Mouse (Mus musculus): ENCODE measurements at regions not wholly inside any gene's neighbourhood (a gene's known extent, or its start where the extent isn't known, plus 50 kb on each side); places are given as distances from the start of the nearest gene placed in this dataset.

- 81% methylated on average over 4 of the region's 4 CpGs for WGBS
- no peak overlapping the region for H3K4me2 ChIP-seq (replicated peaks)
- no peak overlapping the region for H3K4me3 ChIP-seq
- no peaks in the 10 kb centered on the region for H3K27me3 ChIP-seq
- H3K4me1 ChIP-seq, result no peaks in the 10 kb centered on the region
- no peak for ATAC-seq (ENCODE audit: insufficient number of reproducible peaks, insufficient read depth, low FRiP score, low TSS enrichment)
- no peaks in the 10 kb centered on the region for H3K36me3 ChIP-seq
- H3K27ac ChIP-seq, result no peak overlapping the region
- H3K9ac ChIP-seq, result no peak overlapping the region
- H3K9me3 ChIP-seq, result no peaks in the 10 kb centered on the region
Measured at GRCm38 (mm10) chr1:137811981-137812380, 363.5 kb downstream of the Ptprc start.

GRCm38 (mm10) chr1:137806742-137807141, 368.8 kb downstream of the Ptprc start:
- Histone ChIP-seq H3K36me3 (no peaks in the 10 kb centered on the region), H3K4me3 (no peak overlapping the region), H3K4me2 (replicated peaks) (no peak overlapping the region), H3K27me3 (no peaks in the 10 kb centered on the region), H3K9ac (no peak overlapping the region), H3K9me3 (no peaks in the 10 kb centered on the region), H3K27ac (no peak overlapping the region), H3K4me1 (no peaks in the 10 kb centered on the region)
- no peak for ATAC-seq (ENCODE audit: insufficient number of reproducible peaks, insufficient read depth, low FRiP score, low TSS enrichment)
- 62% methylated on average over 8 of the region's 8 CpGs for WGBS

DNA sequence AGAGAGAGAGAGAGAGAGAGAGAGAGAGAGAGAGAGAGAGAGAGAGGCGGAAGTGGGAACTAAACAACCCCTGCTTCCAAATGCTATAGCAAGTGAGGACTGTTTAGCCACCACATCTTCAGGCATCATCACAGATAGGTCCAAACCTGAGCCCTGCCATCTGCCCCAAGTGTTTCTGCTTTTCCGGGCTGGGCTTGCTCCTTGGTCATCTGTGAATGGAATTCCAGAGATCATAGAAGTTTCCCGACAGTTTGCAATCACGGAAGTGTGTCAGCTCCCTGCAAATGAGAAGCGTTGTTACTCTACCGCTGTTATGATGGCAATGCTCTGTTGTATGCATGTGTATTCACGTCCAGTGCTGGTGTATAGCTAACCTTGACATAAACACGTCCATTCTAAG, 369.3 kb downstream of the Ptprc start:
- no peaks in the 10 kb centered on the region for H3K27me3 ChIP-seq
- H3K9ac ChIP-seq, result no peak overlapping the region
- no peak overlapping the region for H3K4me3 ChIP-seq
- ATAC-seq (ENCODE audit: insufficient number of reproducible peaks, insufficient read depth, low FRiP score, low TSS enrichment), result no peak
- H3K4me1 ChIP-seq, result no peaks in the 10 kb centered on the region
- 83% methylated on average over 8 of the region's 8 CpGs for WGBS
- no peaks in the 10 kb centered on the region for H3K36me3 ChIP-seq
- H3K4me2 ChIP-seq (replicated peaks), result no peak overlapping the region
- H3K27ac ChIP-seq, result no peak overlapping the region
- H3K9me3 ChIP-seq, result no peaks in the 10 kb centered on the region

- no peak overlapping the region for H3K4me3 ChIP-seq
- no peaks in the 10 kb centered on the region for H3K9me3 ChIP-seq
- no peak for ATAC-seq (ENCODE audit: insufficient number of reproducible peaks, insufficient read depth, low FRiP score, low TSS enrichment)
- no peaks in the 10 kb centered on the region for H3K27me3 ChIP-seq
- H3K9ac ChIP-seq, result no peak overlapping the region
- no peaks in the 10 kb centered on the region for H3K36me3 ChIP-seq
- H3K4me2 ChIP-seq (replicated peaks), result no peak overlapping the region
- no peak overlapping the region for H3K27ac ChIP-seq
- WGBS, result 72% methylated on average over 4 of the region's 4 CpGs
- H3K4me1 ChIP-seq, result no peaks in the 10 kb centered on the region
Measured at GRCm38 (mm10) chr1:137802119-137802518, 373.4 kb downstream of the Ptprc start.

DNA sequence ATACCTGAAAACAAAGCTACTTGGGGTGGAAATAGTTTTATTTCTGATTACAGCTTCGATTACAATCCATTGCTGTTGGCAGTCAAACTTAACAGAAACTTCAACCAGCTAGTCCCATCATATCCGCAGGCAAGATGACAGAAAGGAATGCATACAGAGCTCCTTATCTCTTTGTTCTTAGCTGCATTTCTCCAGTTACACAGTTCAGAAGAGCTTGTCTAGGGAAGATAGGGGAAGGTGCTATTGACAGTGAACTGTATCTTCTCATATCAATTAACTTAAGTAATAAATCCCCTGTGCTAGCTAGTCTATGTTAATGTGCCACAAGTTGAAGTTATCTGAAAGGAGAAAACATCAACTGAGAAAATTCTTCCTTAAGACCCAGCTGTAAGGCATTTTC, 374.8 kb downstream of the Ptprc start:
- H3K36me3 ChIP-seq, result no peaks in the 10 kb centered on the region
- H3K4me2 ChIP-seq (replicated peaks), result no peak overlapping the region
- H3K9me3 ChIP-seq, result no peaks in the 10 kb centered on the region
- WGBS, result 65% methylated on average over 2 of the region's 2 CpGs
- H3K4me3 ChIP-seq, result no peak overlapping the region
- no peak overlapping the region for H3K9ac ChIP-seq
- ATAC-seq (ENCODE audit: insufficient number of reproducible peaks, insufficient read depth, low FRiP score, low TSS enrichment), result no peak
- H3K27me3 ChIP-seq, result no peaks in the 10 kb centered on the region
- H3K4me1 ChIP-seq, result no peaks in the 10 kb centered on the region
- H3K27ac ChIP-seq, result no peak overlapping the region

GRCm38 (mm10) chr1:137788789-137789188, 386.7 kb downstream of the Ptprc start:
- Histone ChIP-seq H3K4me3 (no peak overlapping the region), H3K27me3 (no peaks in the 10 kb centered on the region), H3K36me3 (no peaks in the 10 kb centered on the region), H3K4me2 (replicated peaks) (no peak overlapping the region), H3K9ac (no peak overlapping the region), H3K9me3 (no peaks in the 10 kb centered on the region), H3K4me1 (no peaks in the 10 kb centered on the region), H3K27ac (no peak overlapping the region)
- 77% methylated on average over 3 of the region's 3 CpGs for WGBS
- no peak for ATAC-seq (ENCODE audit: insufficient number of reproducible peaks, insufficient read depth, low FRiP score, low TSS enrichment)

- Histone ChIP-seq H3K36me3 (no peaks in the 10 kb centered on the region), H3K27me3 (no peaks in the 10 kb centered on the region), H3K4me1 (no peaks in the 10 kb centered on the region), H3K27ac (no peak overlapping the region), H3K9ac (no peak overlapping the region), H3K4me2 (replicated peaks) (no peak overlapping the region), H3K4me3 (no peak overlapping the region), H3K9me3 (no peaks in the 10 kb centered on the region)
- no peak for ATAC-seq (ENCODE audit: insufficient number of reproducible peaks, insufficient read depth, low FRiP score, low TSS enrichment)
Measured at GRCm38 (mm10) chr1:137786653-137787052, 388.9 kb downstream of the Ptprc start.

- Histone ChIP-seq H3K4me2 (replicated peaks) (no peak overlapping the region), H3K4me1 (no peaks in the 10 kb centered on the region), H3K9me3 (no peaks in the 10 kb centered on the region), H3K9ac (no peak overlapping the region), H3K27ac (no peak overlapping the region), H3K4me3 (no peak overlapping the region), H3K27me3 (no peaks in the 10 kb centered on the region), H3K36me3 (no peaks in the 10 kb centered on the region)
- no peak for ATAC-seq (ENCODE audit: insufficient number of reproducible peaks, insufficient read depth, low FRiP score, low TSS enrichment)
Measured at GRCm38 (mm10) chr1:137774586-137774985, 400.9 kb downstream of the Ptprc start.

- Histone ChIP-seq H3K9me3 (no peaks in the 10 kb centered on the region), H3K4me3 (no peak overlapping the region), H3K9ac (no peak overlapping the region), H3K4me2 (replicated peaks) (no peak overlapping the region), H3K4me1 (no peaks in the 10 kb centered on the region), H3K27me3 (no peaks in the 10 kb centered on the region), H3K36me3 (no peaks in the 10 kb centered on the region), H3K27ac (no peak overlapping the region)
- WGBS, result 88% methylated on average over 4 of the region's 4 CpGs
- ATAC-seq (ENCODE audit: insufficient number of reproducible peaks, insufficient read depth, low FRiP score, low TSS enrichment), result no peak
Measured at GRCm38 (mm10) chr1:137760797-137761196, 414.7 kb downstream of the Ptprc start.

DNA sequence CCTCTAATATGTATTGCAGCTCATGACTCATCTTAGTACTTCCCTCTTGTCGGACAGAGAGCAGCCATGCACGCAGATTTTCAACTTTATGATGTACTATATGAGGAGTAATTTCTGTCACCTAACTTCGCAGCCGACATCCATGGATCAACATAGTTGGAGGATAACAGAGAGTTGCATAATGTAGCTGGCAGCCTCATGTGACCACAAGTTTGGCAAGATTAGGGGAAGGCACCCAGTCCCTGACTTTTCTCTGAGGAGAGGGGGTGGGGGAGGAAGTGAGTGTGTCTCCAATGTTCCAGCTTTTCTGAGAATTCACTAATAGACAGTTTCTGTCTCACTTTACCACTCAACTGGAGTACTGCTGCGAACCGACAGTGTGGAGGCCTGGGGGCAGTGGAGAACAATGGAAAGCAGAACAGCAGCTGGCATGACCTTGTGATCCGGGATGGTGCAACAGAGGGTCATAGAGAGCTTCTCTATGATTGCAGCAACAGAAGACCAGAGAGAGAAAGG, 424.0 kb downstream of the Ptprc start:
- WGBS, result 67% methylated on average over 7 of the region's 7 CpGs
- H3K9ac ChIP-seq, result no peak overlapping the region
- no peaks in the 10 kb centered on the region for H3K27me3 ChIP-seq
- no peak overlapping the region for H3K4me2 ChIP-seq (replicated peaks)
- no peaks in the 10 kb centered on the region for H3K4me1 ChIP-seq
- no peak for ATAC-seq (ENCODE audit: insufficient number of reproducible peaks, insufficient read depth, low FRiP score, low TSS enrichment)
- no peaks in the 10 kb centered on the region for H3K36me3 ChIP-seq
- H3K4me3 ChIP-seq, result no peak overlapping the region
- H3K9me3 ChIP-seq, result no peaks in the 10 kb centered on the region
- no peak overlapping the region for H3K27ac ChIP-seq

- Histone ChIP-seq H3K9me3 (no peaks in the 10 kb centered on the region), H3K4me3 (no peak overlapping the region), H3K36me3 (no peaks in the 10 kb centered on the region), H3K27me3 (no peaks in the 10 kb centered on the region), H3K9ac (no peak overlapping the region), H3K4me1 (no peaks in the 10 kb centered on the region), H3K27ac (no peak overlapping the region), H3K4me2 (replicated peaks) (no peak overlapping the region)
- WGBS, result 87% methylated on average over 5 of the region's 5 CpGs
- ATAC-seq (ENCODE audit: insufficient number of reproducible peaks, insufficient read depth, low FRiP score, low TSS enrichment), result no peak
Measured at GRCm38 (mm10) chr1:137750894-137751293, 424.6 kb downstream of the Ptprc start.

DNA sequence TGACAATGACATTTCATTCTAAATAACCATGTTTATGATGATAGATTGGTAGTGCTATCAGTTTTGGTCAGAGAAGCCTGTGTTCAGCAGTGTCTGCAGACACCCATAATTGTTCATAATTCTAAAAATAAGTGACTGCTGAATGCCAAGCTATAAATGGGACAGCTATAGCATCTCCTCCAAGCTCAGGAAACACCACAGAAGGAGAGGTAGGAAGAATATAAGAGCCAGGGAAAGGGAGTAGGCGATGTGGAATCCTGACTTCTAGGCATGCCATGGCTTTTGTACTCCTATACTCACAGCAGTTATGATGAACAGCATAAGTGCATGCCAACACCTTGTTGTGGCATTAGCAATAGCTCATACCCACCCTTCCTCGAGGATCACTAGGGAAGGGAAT, 429.4 kb downstream of the Ptprc start:
- no peak overlapping the region for H3K4me3 ChIP-seq
- no peaks in the 10 kb centered on the region for H3K9me3 ChIP-seq
- no peak overlapping the region for H3K27ac ChIP-seq
- ATAC-seq (ENCODE audit: insufficient number of reproducible peaks, insufficient read depth, low FRiP score, low TSS enrichment), result no peak
- 75% methylated on average over 2 of the region's 2 CpGs for WGBS
- no peak overlapping the region for H3K9ac ChIP-seq
- H3K36me3 ChIP-seq, result no peaks in the 10 kb centered on the region
- H3K27me3 ChIP-seq, result no peaks in the 10 kb centered on the region
- H3K4me1 ChIP-seq, result no peaks in the 10 kb centered on the region
- no peak overlapping the region for H3K4me2 ChIP-seq (replicated peaks)
